Mouse (Mus musculus) midbrain, embryonic 16.5 days (tissue): Measurements from ENCODE around the gene Prkar2b. TPM values are rescaled to one million over a fixed set of nuclear protein-coding genes. Genes with fewer than 3 reads are reported as not detected.

Source experiments
- ATAC-seq: fragments of 200-750 bp; cut with Nextera tagmentation; 2 replicates; pipeline ENCODE4 v1.8.0; 2017; ENCODE audit warnings: moderate TSS enrichment
- H3K27ac ChIP-seq: fragments of 300-500 bp; sonication (generic); 2 replicates; pipeline ENCODE4 v1.5.1; 2014; ENCODE audit warnings: mild to moderate bottlenecking, low read length, mixed read lengths
- H3K27me3 ChIP-seq: fragments of 300-500 bp; sonication (generic); 2 replicates; pipeline ENCODE4 v1.6.1; 2014; ENCODE audit warnings: low read depth, low read length, mixed read lengths; ENCODE audit not compliant: control insufficient read depth, insufficient read depth
- H3K36me3 ChIP-seq: fragments of 300-500 bp; sonication (generic); 2 replicates; pipeline ENCODE4 v1.6.1; 2014; ENCODE audit warnings: mild to moderate bottlenecking, low read length, moderate library complexity, mixed read lengths; ENCODE audit not compliant: control insufficient read depth, insufficient read depth
- H3K4me1 ChIP-seq: fragments of 300-500 bp; sonication (generic); 2 replicates; pipeline ENCODE4 v1.6.1; 2014; ENCODE audit warnings: mild to moderate bottlenecking, low read length, mixed read lengths; ENCODE audit not compliant: control insufficient read depth, insufficient read depth
- H3K4me2 ChIP-seq: fragments of 300-500 bp; sonication (generic); 2 replicates; pipeline ENCODE4 v1.6.1; 2014; ENCODE audit warnings: mild to moderate bottlenecking, low read length, mixed read lengths
- H3K4me3 ChIP-seq: fragments of 300-500 bp; sonication (generic); 2 replicates; pipeline ENCODE4 v1.5.1; 2014; ENCODE audit warnings: low read depth, mild to moderate bottlenecking, low read length, moderate library complexity, mixed read lengths
- H3K9ac ChIP-seq: fragments of 300-500 bp; sonication (generic); 2 replicates; pipeline ENCODE4 v1.6.1; 2014; ENCODE audit warnings: low read depth, low read length, mixed read lengths
- H3K9me3 ChIP-seq: fragments of 300-500 bp; sonication (generic); replicated peaks from 2 replicates; pipeline ENCODE4 v1.6.1; 2014; ENCODE audit warnings: mild to moderate bottlenecking, low read length, mixed read lengths; ENCODE audit not compliant: control insufficient read depth, poor library complexity, severe bottlenecking
- WGBS: fragments of 180-500 bp; shearing (Covaris S2); extraction: QIAGEN DNeasy Blood & Tissue Kit; methylation state at CpG from one replicate; pipeline ENCODE4 v1.1.7; 2014; 5-methylcytosine and 5-hydroxymethylcytosine counted together
- polyA plus RNA-seq: library from polyadenylated mRNA; unstranded; fragments of >200 nt; fragmentation: Nextera tagmentation; extraction: Ambion mirVana; gene quantifications from 2 replicates; pipeline ENCODE4 v1.2.1, GENCODE M21; 2015

The Prkar2b gene
- polyA plus RNA-seq, 1 experiment from 2014 or later: 149 TPM

DNA sequence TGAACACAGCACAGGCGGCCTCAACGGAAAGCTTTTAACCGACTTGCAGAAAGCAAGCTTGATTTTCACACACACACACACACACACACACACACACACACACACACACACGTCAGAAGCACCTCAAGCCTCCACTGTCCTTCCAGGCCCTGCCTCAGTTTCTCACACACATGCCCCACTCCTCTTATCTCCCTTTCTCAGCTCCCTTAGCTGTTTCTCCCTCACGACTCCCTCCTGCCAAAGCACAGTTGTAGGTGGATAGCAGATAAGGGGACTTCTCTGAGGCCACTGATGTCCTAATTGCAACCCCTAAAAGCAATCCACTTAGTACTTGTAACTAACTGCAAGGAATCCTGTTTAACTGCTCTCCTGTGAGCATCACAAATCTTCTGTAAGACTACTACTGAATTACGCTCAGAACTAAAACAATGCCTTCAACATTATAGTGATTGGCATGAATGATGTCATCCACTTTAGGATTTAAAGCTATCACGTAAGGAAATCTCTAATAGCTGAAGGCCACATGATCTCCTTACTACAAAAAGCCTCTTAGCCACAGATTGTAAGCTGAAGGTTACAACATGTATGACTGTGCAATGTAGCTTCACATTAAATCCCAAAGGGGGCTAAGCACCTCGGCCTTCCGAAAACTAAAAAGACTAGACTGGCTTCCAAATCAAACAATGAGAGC, 6.5 kb downstream of the Prkar2b start:
- Histone ChIP-seq H3K9me3 (no peaks in the 10 kb centered on the region), H3K4me3 (no peak overlapping the region), H3K4me1 (peaks cover 39% of the 10 kb centered on the region), H3K36me3 (no peaks in the 10 kb centered on the region), H3K4me2 (no peak overlapping the region), H3K27ac (no peak overlapping the region), H3K27me3 (no peaks in the 10 kb centered on the region), H3K9ac (no peak overlapping the region)
- 72% methylated on average over 9 of the region's 9 CpGs for WGBS
- ATAC-seq: no peak

- H3K9ac ChIP-seq: no peak overlapping the region
- no peaks in the 10 kb centered on the region for H3K27me3 ChIP-seq
- no peak overlapping the region for H3K27ac ChIP-seq
- 46% methylated on average over 11 of the region's 11 CpGs for WGBS
- no peak overlapping the region for H3K4me3 ChIP-seq
- no peak for ATAC-seq
- no peaks in the 10 kb centered on the region for H3K36me3 ChIP-seq
- H3K9me3 ChIP-seq: no peaks in the 10 kb centered on the region
- peaks cover 39% of the 10 kb centered on the region for H3K4me1 ChIP-seq
- peak overlapping the region; percentile 30; the same call in 1 of the 2 replicates for H3K4me2 ChIP-seq
Measured at GRCm38 (mm10) chr12:32053637-32054366, 7.3 kb downstream of the Prkar2b start.

- 87% methylated on average over 4 of the region's 4 CpGs for WGBS
- Histone ChIP-seq H3K9me3 (no peaks in the 10 kb centered on the region), H3K36me3 (no peaks in the 10 kb centered on the region), H3K9ac (no peak overlapping the region), H3K4me3 (no peak overlapping the region), H3K27me3 (no peaks in the 10 kb centered on the region), H3K4me1 (peaks cover 34% of the 10 kb centered on the region), H3K27ac (no peak overlapping the region), H3K4me2 (no peak overlapping the region)
- no peak for ATAC-seq
Measured at GRCm38 (mm10) chr12:32052882-32053281, 8.2 kb downstream of the Prkar2b start.

DNA sequence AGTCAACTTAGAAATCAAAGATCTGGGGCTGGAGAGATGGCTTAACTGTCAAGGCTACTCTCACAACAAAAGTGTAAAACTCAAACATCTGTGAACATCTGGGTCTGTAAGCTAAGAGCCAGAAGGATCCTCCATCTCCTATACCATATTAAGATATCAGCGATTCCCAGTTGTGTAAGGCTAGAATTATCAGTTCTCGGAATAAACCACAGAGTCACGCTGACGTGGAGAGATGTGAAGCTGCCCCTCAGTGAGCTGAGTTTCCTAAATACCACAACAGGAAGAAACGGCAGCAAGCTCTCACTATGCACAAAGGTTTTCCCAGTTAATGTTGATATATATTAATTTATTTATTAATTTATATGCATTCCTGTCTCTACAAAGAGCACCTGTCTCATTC, 10.9 kb downstream of the Prkar2b start:
- peaks cover 20% of the 10 kb centered on the region for H3K4me1 ChIP-seq
- H3K36me3 ChIP-seq: no peaks in the 10 kb centered on the region
- no peak overlapping the region for H3K4me3 ChIP-seq
- H3K27ac ChIP-seq: no peak overlapping the region
- H3K4me2 ChIP-seq: no peak overlapping the region
- H3K27me3 ChIP-seq: no peaks in the 10 kb centered on the region
- H3K9ac ChIP-seq: no peak overlapping the region
- no peak for ATAC-seq
- WGBS: 76% methylated on average over 5 of the region's 5 CpGs
- no peaks in the 10 kb centered on the region for H3K9me3 ChIP-seq

DNA sequence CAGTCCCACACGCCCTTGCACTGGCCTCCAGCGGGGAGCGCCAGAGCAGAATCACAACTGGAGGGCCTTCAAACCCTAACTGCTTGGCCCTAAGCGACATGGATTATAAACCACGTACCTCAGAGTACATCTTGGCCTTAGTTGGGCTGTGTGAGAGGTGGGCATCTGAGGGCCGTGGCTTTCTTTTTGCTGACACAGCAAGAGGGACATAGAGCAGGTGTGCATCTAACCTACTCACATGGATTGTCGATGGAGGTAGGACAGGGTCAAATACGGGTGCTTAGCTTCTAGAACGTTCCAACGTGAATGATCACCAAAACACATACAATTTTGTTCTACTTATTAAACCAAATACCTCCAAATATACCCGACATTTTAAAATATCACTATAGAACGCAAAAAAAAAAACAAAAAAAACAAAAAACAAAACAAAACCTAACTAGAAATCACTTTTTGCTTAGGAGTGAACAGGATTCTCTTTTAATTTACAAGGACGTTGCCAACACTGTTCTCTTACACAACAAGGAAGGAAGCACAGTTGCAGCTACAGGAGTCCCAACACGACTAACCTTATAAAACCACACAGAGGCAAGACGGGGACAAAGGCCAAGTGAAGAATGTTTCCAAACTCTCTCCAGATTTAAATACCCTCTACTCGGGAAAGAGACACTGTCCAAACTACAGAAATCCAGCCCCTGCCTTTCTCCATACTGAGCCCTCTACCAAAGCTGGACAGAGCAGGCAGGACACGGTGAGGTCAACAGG, 15.3 kb downstream of the Prkar2b start:
- no peaks in the 10 kb centered on the region for H3K27me3 ChIP-seq
- peaks cover 4% of the 10 kb centered on the region; the same call in 1 of the 2 replicates for H3K4me1 ChIP-seq
- ATAC-seq: no peak
- no peak overlapping the region for H3K27ac ChIP-seq
- 84% methylated on average over 17 of the region's 17 CpGs for WGBS
- H3K9ac ChIP-seq: no peak overlapping the region
- no peak overlapping the region for H3K4me3 ChIP-seq
- H3K36me3 ChIP-seq: no peaks in the 10 kb centered on the region
- no peak overlapping the region for H3K4me2 ChIP-seq
- no peaks in the 10 kb centered on the region for H3K9me3 ChIP-seq

GRCm38 (mm10) chr12:32044487-32045134, 16.5 kb downstream of the Prkar2b start:
- Histone ChIP-seq H3K9ac (no peak overlapping the region), H3K4me1 (peaks cover 4% of the 10 kb centered on the region; the same call in 1 of the 2 replicates), H3K4me3 (no peak overlapping the region), H3K27me3 (no peaks in the 10 kb centered on the region), H3K9me3 (no peaks in the 10 kb centered on the region), H3K27ac (no peak overlapping the region), H3K4me2 (no peak overlapping the region), H3K36me3 (no peaks in the 10 kb centered on the region)
- no peak for ATAC-seq
- 58% methylated on average over 5 of the region's 5 CpGs for WGBS

GRCm38 (mm10) chr12:32033536-32033935, 27.6 kb downstream of the Prkar2b start:
- no peak for ATAC-seq
- Histone ChIP-seq H3K4me2 (no peak overlapping the region), H3K27me3 (no peaks in the 10 kb centered on the region), H3K4me1 (peaks cover 2% of the 10 kb centered on the region; the same call in 1 of the 2 replicates), H3K9ac (no peak overlapping the region), H3K36me3 (no peaks in the 10 kb centered on the region), H3K9me3 (no peaks in the 10 kb centered on the region), H3K4me3 (no peak overlapping the region), H3K27ac (no peak overlapping the region)
- WGBS: 91% methylated on average over 6 of the region's 6 CpGs

- WGBS: 89% methylated on average over 7 of the region's 7 CpGs
- H3K27ac ChIP-seq: no peak overlapping the region
- no peak overlapping the region for H3K9ac ChIP-seq
- no peak overlapping the region for H3K4me3 ChIP-seq
- ATAC-seq: no peak
- no peaks in the 10 kb centered on the region for H3K9me3 ChIP-seq
- H3K4me2 ChIP-seq: no peak overlapping the region
- H3K27me3 ChIP-seq: no peaks in the 10 kb centered on the region
- no peaks in the 10 kb centered on the region for H3K36me3 ChIP-seq
- 0 out of 2 replicates have a peak, but pooled peaks cover under 1% of the 10 kb centered on the region for H3K4me1 ChIP-seq
Measured at GRCm38 (mm10) chr12:32032917-32033316, 28.2 kb downstream of the Prkar2b start.
